8 mouse cellular contexts compared by ENCODE assay signal in genomic region chr1:165235846-165236245, GRCm38 (mm10). TPM values are rescaled to one million over a fixed set of nuclear protein-coding genes. Genes with fewer than 3 reads are reported as not detected.
A peak's percentile ranks its signal among the peaks of the same experiment; 100 is the strongest.
DNase-seq lines count a peak whose midpoint lies in the region; ATAC-seq and TF ChIP-seq lines count a peak whose summit lies in the region.

No protein-coding gene starts in this region.

- H3K36me3 ChIP-seq in testis, adult 2 months (ENCODE audit: control insufficient read depth, insufficient read depth, low read length): no peaks in the 10 kb centered on the region
- H3K36me3 ChIP-seq in limb, embryonic 12.5 days: no peaks in the 10 kb centered on the region
- H3K36me3 ChIP-seq in stomach, embryonic 16.5 days (ENCODE audit: control insufficient read depth, insufficient read depth, low read length): no peaks in the 10 kb centered on the region

- H3K9ac ChIP-seq in limb, embryonic 12.5 days (replicated peaks): peak overlapping the region; percentile 85
- peak overlapping the region; percentile 85 for H3K9ac ChIP-seq in stomach, embryonic 16.5 days (ENCODE audit: low read length)

- ATAC-seq in limb, embryonic 12.5 days (ENCODE audit: insufficient number of reproducible peaks, insufficient read depth, low FRiP score, low TSS enrichment, low read depth): no peak
- ATAC-seq in stomach, embryonic 16.5 days (ENCODE audit: insufficient read depth, low FRiP score): no peak

- peak overlapping the region; percentile 80 for H3K4me2 ChIP-seq in limb, embryonic 12.5 days
- H3K4me2 ChIP-seq in stomach, embryonic 16.5 days (ENCODE audit: low read depth, low read length): peak overlapping the region; percentile 73

- H3K27ac ChIP-seq in testis, adult 2 months (ENCODE audit: control insufficient read depth, insufficient read depth, low read depth, low read length): peak overlapping the region; percentile 80
- peak overlapping the region; percentile 93; the same call in 1 of the 2 replicates for H3K27ac ChIP-seq in limb, embryonic 12.5 days
- peak overlapping the region; percentile 92; the same call in 1 of the 2 replicates for H3K27ac ChIP-seq in stomach, embryonic 16.5 days (ENCODE audit: low read length)

- no peak for TF ChIP-seq POLR2A in testis, adult 2 months (IDR thresholded peaks at IDR 0.05; ENCODE audit: control insufficient read depth, low read depth, low read length)

- no peak for TF ChIP-seq CTCF in testis, adult 2 months (IDR thresholded peaks at IDR 0.05; ENCODE audit: control insufficient read depth, insufficient read depth, insufficient replicate concordance, low read depth, low read length)

- H3K4me3 ChIP-seq in testis, adult 2 months (ENCODE audit: control insufficient read depth, low read depth, low read length): peak overlapping the region; percentile 85
- H3K4me3 ChIP-seq in limb, embryonic 12.5 days (replicated peaks): peak overlapping the region; percentile 84
- H3K4me3 ChIP-seq in stomach, embryonic 16.5 days (replicated peaks; ENCODE audit: low read length): peak overlapping the region; percentile 63

- 20% methylated on average over 10 of the region's 10 CpGs for WGBS in limb, embryonic 12.5 days
- 7% methylated on average over 10 of the region's 10 CpGs for WGBS in stomach, embryonic 16.5 days

- H3K27me3 ChIP-seq in testis, adult 2 months (ENCODE audit: control insufficient read depth, insufficient read depth, low read length): no peaks in the 10 kb centered on the region
- H3K27me3 ChIP-seq in limb, embryonic 12.5 days: no peaks in the 10 kb centered on the region
- H3K27me3 ChIP-seq in stomach, embryonic 16.5 days (ENCODE audit: control insufficient read depth, insufficient read depth, low read length): no peaks in the 10 kb centered on the region

- peaks cover 5% of the 10 kb centered on the region for H3K4me1 ChIP-seq in testis, adult 2 months (ENCODE audit: control insufficient read depth, insufficient read depth, low read length)
- peaks cover 15% of the 10 kb centered on the region for H3K4me1 ChIP-seq in limb, embryonic 12.5 days (replicated peaks)
- H3K4me1 ChIP-seq in stomach, embryonic 16.5 days (ENCODE audit: control insufficient read depth, insufficient read depth, low read length): peaks cover 12% of the 10 kb centered on the region

- no peaks in the 10 kb centered on the region for H3K9me3 ChIP-seq in limb, embryonic 12.5 days
- H3K9me3 ChIP-seq in stomach, embryonic 16.5 days (replicated peaks; ENCODE audit: control insufficient read depth, low read length): no peaks in the 10 kb centered on the region

- peak; percentile 17 to 30 for DNase-seq in cerebellum, postnatal 10 days
- no peak for DNase-seq in cerebellum, adult 18-20 months
- DNase-seq in testis, postnatal 10 days (ENCODE audit: low spot score): no peak
- DNase-seq in Muller cell, postnatal 12 days (ENCODE audit: inconsistent ontology term): no peak
- no peak for DNase-seq in right cerebral cortex, postnatal 36 days (ENCODE audit: low spot score in 2 of 2)

RNA-seq across cellular contexts. Expression of gene Tiprl, which starts 0.9 kb away (rescaled TPM):
- polyA plus RNA-seq in testis, adult 2 months (2012; rRNA removed): 79.5 and 84.0 TPM in 2 replicates
- polyA plus RNA-seq in limb, embryonic 12.5 days (2016; fragmentation: Nextera tagmentation; extraction: Ambion mirVana): 93.2 and 95.9 TPM in 2 replicates
- 87.0 and 87.3 TPM in 2 replicates for polyA plus RNA-seq in stomach, embryonic 16.5 days (2015; fragmentation: Nextera tagmentation; extraction: Ambion mirVana)

RNA-seq across cellular contexts. Expression of gene Sft2d2, which starts 41.6 kb away (rescaled TPM):
- 10.1 and 10.3 TPM in 2 replicates for polyA plus RNA-seq in testis, adult 2 months (2012; rRNA removed)
- 16.8 and 18.2 TPM in 2 replicates for polyA plus RNA-seq in limb, embryonic 12.5 days (2016; fragmentation: Nextera tagmentation; extraction: Ambion mirVana)
- 31.4 and 34.0 TPM in 2 replicates for polyA plus RNA-seq in stomach, embryonic 16.5 days (2015; fragmentation: Nextera tagmentation; extraction: Ambion mirVana)

RNA-seq across cellular contexts. Expression of gene Gpr161, which starts 59.7 kb away (rescaled TPM):
- 0.59 and 0.60 TPM in 2 replicates for polyA plus RNA-seq in testis, adult 2 months (2012; rRNA removed)
- polyA plus RNA-seq in limb, embryonic 12.5 days (2016; fragmentation: Nextera tagmentation; extraction: Ambion mirVana): 2.2 and 2.3 TPM in 2 replicates
- polyA plus RNA-seq in stomach, embryonic 16.5 days (2015; fragmentation: Nextera tagmentation; extraction: Ambion mirVana): 1.1 and 1.2 TPM in 2 replicates

Comparison
In these comparisons a context has a peak if more than half of its experiments do, and no peak if none do; other contexts are left out.
1. DNase-seq: peak in cerebellum, postnatal 10 days (2 of 2); none in cerebellum, adult 18-20 months (0 of 2), testis, postnatal 10 days (single experiment), Muller cell, postnatal 12 days (single experiment) and right cerebral cortex, postnatal 36 days (0 of 2).
2. Peak in every context shown above with its lines, with median percentiles within 50 percentile points of each other: H3K27ac ChIP-seq and H3K4me3 ChIP-seq.